Mouse (Mus musculus): ENCODE data around the gene Bsn.

DNA sequence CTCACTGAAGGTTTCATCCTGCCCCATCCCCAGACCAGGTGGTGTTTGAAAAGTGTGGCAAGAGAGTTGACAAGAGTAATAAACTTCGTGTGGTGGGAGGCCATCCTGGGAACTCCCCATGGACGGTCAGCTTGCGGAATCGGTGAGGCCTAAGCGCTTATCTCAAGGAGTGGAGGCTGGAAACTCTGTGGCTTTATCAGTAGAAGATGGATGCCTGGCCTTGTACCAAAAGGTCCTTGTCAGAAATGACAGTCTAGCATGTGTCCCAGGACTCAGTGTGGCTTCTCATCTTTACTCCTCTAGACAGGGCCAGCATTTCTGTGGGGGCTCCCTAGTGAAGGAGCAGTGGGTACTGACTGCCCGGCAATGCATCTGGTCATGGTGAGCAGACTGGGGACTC lies 106.6 kb downstream of the Bsn start:
- TF ChIP-seq POLR2A (IDR thresholded peaks at IDR 0.05; ENCODE audit: low read depth, low read length) = no peak
- no peak for TF ChIP-seq CTCF (IDR thresholded peaks at IDR 0.05; ENCODE audit: extremely low read depth, insufficient read length, insufficient replicate concordance, low read depth, low read length)

Data from small intestine, adult 2 months (tissue).